Mouse (Mus musculus): ENCODE data around the gene Nudt3. TPM values are rescaled to one million over a fixed set of nuclear protein-coding genes. Genes with fewer than 3 reads are reported as not detected.
A peak's percentile ranks its signal among the peaks of the same experiment; 100 is the strongest.

Nudt3 gene
- polyA plus RNA-seq, 1 experiment = 86.3 TPM

DNA sequence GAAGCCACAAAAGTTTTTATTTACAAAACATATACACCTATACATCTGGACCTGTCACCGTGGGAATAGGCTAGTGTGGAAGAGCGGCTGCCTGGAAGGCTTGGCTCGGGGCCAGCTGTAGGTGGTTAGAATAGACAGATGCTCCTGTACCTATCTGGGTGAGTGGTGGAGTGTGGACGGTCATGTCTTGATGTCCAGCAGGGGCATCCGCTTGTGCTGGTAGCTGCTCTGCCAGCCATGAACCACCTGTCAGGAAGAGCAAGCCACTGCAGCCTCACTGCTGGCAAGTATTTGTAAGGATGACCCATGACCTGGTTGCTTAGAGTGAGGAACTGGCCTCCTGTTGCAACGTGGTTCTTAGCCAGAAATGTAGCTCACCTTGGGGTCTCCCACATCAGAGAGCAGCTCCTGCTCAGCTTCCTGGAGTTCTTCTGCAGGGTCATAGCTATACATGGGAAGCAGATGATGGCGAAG is 59.5 kb downstream of the Nudt3 start:
- no peak for TF ChIP-seq CTCF (IDR thresholded peaks at IDR 0.05; ENCODE audit: borderline replicate concordance, control insufficient read depth, extremely low read depth, insufficient read depth, low read length, poor library complexity)
- TF ChIP-seq POLR2A (IDR thresholded peaks at IDR 0.05; ENCODE audit: control insufficient read depth, extremely low read depth, insufficient read depth, low read length, poor library complexity) = no peak
- Histone ChIP-seq H3K36me3 (ENCODE audit: control insufficient read depth, insufficient read depth, low read length) (peaks cover 15% of the 10 kb centered on the region), H3K4me1 (replicated peaks; ENCODE audit: control insufficient read depth, insufficient read depth, low read length) (peaks cover 47% of the 10 kb centered on the region), H3K4me3 (ENCODE audit: control insufficient read depth, insufficient read depth, low read length) (no peak overlapping the region), H3K27ac (ENCODE audit: control insufficient read depth, insufficient read depth, low read length) (no peak overlapping the region), H3K27me3 (ENCODE audit: control insufficient read depth, insufficient read depth, low read length) (no peaks in the 10 kb centered on the region)
- DNase-seq = no peak
- 66% methylated on average over 7 of the region's 7 CpGs for WGBS

- 59% methylated on average over 9 of the region's 11 CpGs for WGBS
These were observed 61.3 kb downstream of the Nudt3 start for GRCm38 (mm10) chr17:27561809-27562526.

GRCm38 (mm10) chr17:27560926-27561480 is 62.3 kb downstream of the Nudt3 start:
- peaks cover 48% of the 10 kb centered on the region for H3K4me1 ChIP-seq (replicated peaks; ENCODE audit: control insufficient read depth, insufficient read depth, low read length)
- H3K27ac ChIP-seq (ENCODE audit: control insufficient read depth, insufficient read depth, low read length) = no peak overlapping the region
- no peak overlapping the region for H3K4me3 ChIP-seq (ENCODE audit: control insufficient read depth, insufficient read depth, low read length)
- 91% methylated on average over 13 of the region's 13 CpGs for WGBS
- peaks cover 15% of the 10 kb centered on the region for H3K36me3 ChIP-seq (ENCODE audit: control insufficient read depth, insufficient read depth, low read length)
- no peak for DNase-seq
- no peak for TF ChIP-seq POLR2A (IDR thresholded peaks at IDR 0.05; ENCODE audit: control insufficient read depth, extremely low read depth, insufficient read depth, low read length, poor library complexity)
- no peak for TF ChIP-seq CTCF (IDR thresholded peaks at IDR 0.05; ENCODE audit: borderline replicate concordance, control insufficient read depth, extremely low read depth, insufficient read depth, low read length, poor library complexity)
- no peaks in the 10 kb centered on the region for H3K27me3 ChIP-seq (ENCODE audit: control insufficient read depth, insufficient read depth, low read length)

More at GRCm38 (mm10) chr17:27561809-27562526, 61.3 kb downstream of the Nudt3 start:
- no peak for DNase-seq
- H3K36me3 ChIP-seq (ENCODE audit: control insufficient read depth, insufficient read depth, low read length) = peaks cover 15% of the 10 kb centered on the region
- H3K4me3 ChIP-seq (ENCODE audit: control insufficient read depth, insufficient read depth, low read length) = no peak overlapping the region
- TF ChIP-seq POLR2A (IDR thresholded peaks at IDR 0.05; ENCODE audit: control insufficient read depth, extremely low read depth, insufficient read depth, low read length, poor library complexity) (no peak), CTCF (IDR thresholded peaks at IDR 0.05; ENCODE audit: borderline replicate concordance, control insufficient read depth, extremely low read depth, insufficient read depth, low read length, poor library complexity) (no peak)
- peaks cover 50% of the 10 kb centered on the region for H3K4me1 ChIP-seq (replicated peaks; ENCODE audit: control insufficient read depth, insufficient read depth, low read length)
- no peak overlapping the region for H3K27ac ChIP-seq (ENCODE audit: control insufficient read depth, insufficient read depth, low read length)
- no peaks in the 10 kb centered on the region for H3K27me3 ChIP-seq (ENCODE audit: control insufficient read depth, insufficient read depth, low read length)

DNA sequence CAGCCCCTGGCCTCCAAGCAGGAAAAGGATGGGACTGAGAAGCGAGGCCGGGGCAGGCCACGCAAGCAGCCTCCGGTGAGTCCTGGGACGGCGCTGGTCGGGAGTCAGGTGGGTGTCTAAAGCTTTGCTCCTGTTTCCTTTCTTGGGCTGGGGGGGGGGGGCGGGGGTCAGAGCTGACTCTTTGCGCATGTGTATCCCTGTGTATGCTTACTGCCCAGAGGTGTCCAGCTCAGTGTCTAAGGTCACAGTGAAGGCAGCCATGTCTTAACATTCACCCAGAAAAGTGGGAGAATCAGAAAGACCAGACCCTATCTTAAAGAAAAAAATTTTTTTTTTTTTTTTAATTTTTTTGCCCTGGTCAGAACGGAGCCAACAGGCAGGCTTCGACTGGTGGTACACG is 63.7 kb downstream of the Nudt3 start:
- Histone ChIP-seq H3K36me3 (ENCODE audit: control insufficient read depth, insufficient read depth, low read length) (peaks cover 15% of the 10 kb centered on the region), H3K4me1 (replicated peaks; ENCODE audit: control insufficient read depth, insufficient read depth, low read length) (peaks cover 50% of the 10 kb centered on the region), H3K27ac (ENCODE audit: control insufficient read depth, insufficient read depth, low read length) (no peak overlapping the region), H3K4me3 (ENCODE audit: control insufficient read depth, insufficient read depth, low read length) (peak overlapping the region; percentile 28; the same call in 1 of the 2 replicates), H3K27me3 (ENCODE audit: control insufficient read depth, insufficient read depth, low read length) (no peaks in the 10 kb centered on the region)
- WGBS = 84% methylated on average over 12 of the region's 12 CpGs
- DNase-seq = no peak
- TF ChIP-seq CTCF (IDR thresholded peaks at IDR 0.05; ENCODE audit: borderline replicate concordance, control insufficient read depth, extremely low read depth, insufficient read depth, low read length, poor library complexity) = no peak

DNA sequence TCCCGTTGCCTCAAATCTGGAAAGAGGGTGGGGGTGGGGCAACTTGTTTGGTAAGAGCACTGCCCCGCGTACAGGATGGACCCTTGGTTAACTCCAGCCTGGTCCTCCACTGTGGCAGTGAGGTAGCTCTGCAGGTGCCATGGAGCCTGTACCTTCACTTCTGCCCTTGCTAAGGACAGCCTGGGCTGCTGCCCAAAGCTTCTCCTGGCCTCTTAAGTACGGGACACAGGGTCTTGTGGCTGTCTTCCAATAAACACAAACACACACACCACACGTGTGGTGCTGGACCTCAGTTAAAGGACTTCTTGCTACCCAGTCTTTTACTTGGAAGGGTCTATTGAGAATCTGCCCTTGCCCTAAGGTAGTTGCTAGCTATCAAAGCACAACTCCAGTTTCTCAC is 64.5 kb downstream of the Nudt3 start:
- WGBS = 14% methylated on average over 5 of the region's 5 CpGs
- no peak for DNase-seq
- Histone ChIP-seq H3K27ac (ENCODE audit: control insufficient read depth, insufficient read depth, low read length) (no peak overlapping the region; the same call in 1 of the 2 replicates), H3K4me1 (replicated peaks; ENCODE audit: control insufficient read depth, insufficient read depth, low read length) (peaks cover 50% of the 10 kb centered on the region), H3K4me3 (ENCODE audit: control insufficient read depth, insufficient read depth, low read length) (peak overlapping the region; percentile 28), H3K36me3 (ENCODE audit: control insufficient read depth, insufficient read depth, low read length) (peaks cover 15% of the 10 kb centered on the region), H3K27me3 (ENCODE audit: control insufficient read depth, insufficient read depth, low read length) (no peaks in the 10 kb centered on the region)
- TF ChIP-seq POLR2A (IDR thresholded peaks at IDR 0.05; ENCODE audit: control insufficient read depth, extremely low read depth, insufficient read depth, low read length, poor library complexity) = no peak
- TF ChIP-seq CTCF (IDR thresholded peaks at IDR 0.05; ENCODE audit: borderline replicate concordance, control insufficient read depth, extremely low read depth, insufficient read depth, low read length, poor library complexity) = no peak

DNA sequence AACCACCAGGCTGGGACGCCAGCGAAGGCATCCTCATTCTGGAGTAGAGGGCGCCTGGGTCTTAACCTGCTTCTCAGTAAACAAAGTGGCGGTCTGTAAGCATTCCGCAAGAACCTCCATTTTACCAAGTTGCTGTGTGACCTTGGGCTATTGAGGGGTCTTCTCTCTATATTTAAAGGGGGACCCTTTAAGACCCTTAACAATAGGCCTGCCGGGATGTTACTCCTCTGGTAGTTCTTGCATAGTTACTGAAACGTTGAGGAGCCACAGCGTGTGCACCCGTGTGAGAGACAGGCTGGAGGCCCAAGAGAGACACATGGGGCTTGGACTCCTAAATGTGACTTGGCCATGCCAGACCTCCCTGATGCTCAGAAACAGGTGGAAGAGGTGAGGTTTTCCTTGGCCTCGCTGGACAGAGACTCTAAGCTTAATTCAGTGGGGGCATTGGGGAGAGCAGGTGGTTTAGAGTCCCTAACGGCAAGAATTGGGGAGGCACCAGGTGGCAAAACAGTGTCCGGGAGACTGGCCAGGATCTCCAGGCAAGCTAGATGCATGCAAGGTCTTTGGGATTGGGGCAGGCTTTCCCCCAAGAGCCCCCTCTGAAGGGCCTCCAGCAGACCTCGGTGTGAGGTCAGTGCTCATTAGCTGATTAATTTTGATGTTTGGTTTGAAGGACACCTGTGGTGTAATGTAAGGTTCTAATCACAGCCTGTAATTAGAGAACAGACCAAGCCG is 65.2 kb downstream of the Nudt3 start:
- Histone ChIP-seq H3K36me3 (ENCODE audit: control insufficient read depth, insufficient read depth, low read length) (peaks cover 15% of the 10 kb centered on the region), H3K27me3 (ENCODE audit: control insufficient read depth, insufficient read depth, low read length) (no peaks in the 10 kb centered on the region), H3K4me1 (replicated peaks; ENCODE audit: control insufficient read depth, insufficient read depth, low read length) (peaks cover 47% of the 10 kb centered on the region), H3K4me3 (ENCODE audit: control insufficient read depth, insufficient read depth, low read length) (peak overlapping the region; percentile 55), H3K27ac (ENCODE audit: control insufficient read depth, insufficient read depth, low read length) (peak overlapping the region; percentile 43; the same call in 1 of the 2 replicates)
- no peak for DNase-seq
- TF ChIP-seq CTCF (IDR thresholded peaks at IDR 0.05; ENCODE audit: borderline replicate concordance, control insufficient read depth, extremely low read depth, insufficient read depth, low read length, poor library complexity) (no peak), POLR2A (IDR thresholded peaks at IDR 0.05; ENCODE audit: control insufficient read depth, extremely low read depth, insufficient read depth, low read length, poor library complexity) (no peak; the same call in 1 of the 2 replicates)
- WGBS = 3% methylated on average over 14 of the region's 14 CpGs
